Mouse (Mus musculus): Measurements from ENCODE around the gene Tbp.

GRCm38 (mm10) chr17:15566908-15567307 lies 67.2 kb downstream of the Tbp start:
- TF ChIP-seq POLR2A (IDR thresholded peaks at IDR 0.05; ENCODE audit: borderline replicate concordance, extremely low read depth, low read depth, low read length) = no peak
- TF ChIP-seq CTCF (IDR thresholded peaks at IDR 0.05; ENCODE audit: insufficient read depth, low read length) = no peak
